Mouse (Mus musculus) testis, adult 2 months (tissue): ENCODE measurements around the gene Aig1. TPM values are rescaled to one million over a fixed set of nuclear protein-coding genes. Genes with fewer than 3 reads are reported as not detected.

Experiments used
- H3K27ac ChIP-seq: fragments of 200-500 bp; 2 replicates; pipeline ENCODE4 v1.5.1; 2012; ENCODE audit warnings: low read depth, low read length; ENCODE audit not compliant: control insufficient read depth, insufficient read depth
- H3K27me3 ChIP-seq: fragments of 200-500 bp; 2 replicates; pipeline ENCODE4 v1.6.1; 2012; ENCODE audit warnings: mild to moderate bottlenecking, low read length, moderate library complexity; ENCODE audit not compliant: control insufficient read depth, insufficient read depth
- H3K36me3 ChIP-seq: fragments of 200-500 bp; 2 replicates; pipeline ENCODE4 v1.6.1; 2012; ENCODE audit warnings: mild to moderate bottlenecking, low read length; ENCODE audit not compliant: control insufficient read depth, insufficient read depth
- H3K4me1 ChIP-seq: fragments of 200-500 bp; 2 replicates; pipeline ENCODE4 v1.6.1; 2012; ENCODE audit warnings: low read length; ENCODE audit not compliant: control insufficient read depth, insufficient read depth
- H3K4me3 ChIP-seq: fragments of 200-500 bp; 2 replicates; pipeline ENCODE4 v1.5.1; 2012; ENCODE audit warnings: low read depth, mild to moderate bottlenecking, low read length, moderate library complexity, mixed read lengths; ENCODE audit not compliant: control insufficient read depth
- CTCF ChIP-seq: fragments of 200-500 bp; IDR thresholded peaks from 2 replicates; pipeline ENCODE4 v1.5.1; 2012; ENCODE audit warnings: low read depth, mild to moderate bottlenecking, inconsistent platforms, low read length, moderate library complexity; ENCODE audit not compliant: control insufficient read depth, insufficient read depth, insufficient replicate concordance
- POLR2A ChIP-seq: fragments of 200-500 bp; IDR thresholded peaks from 2 replicates; pipeline ENCODE4 v1.6.1; 2012; ENCODE audit warnings: low read depth, mild to moderate bottlenecking, inconsistent platforms, low read length, moderate library complexity; ENCODE audit not compliant: control insufficient read depth
- polyA plus RNA-seq: library from polyadenylated mRNA; depleted of rRNA; stranded (reverse); fragments of >200 nt; gene quantifications from 2 replicates; pipeline ENCODE4 v1.2.3, GENCODE M21; 2012

The Aig1 gene
- polyA plus RNA-seq, 1 experiment, result 2.4 TPM

- H3K27ac ChIP-seq, result no peak overlapping the region
- TF ChIP-seq CTCF (no peak), POLR2A (no peak)
- no peak overlapping the region for H3K4me3 ChIP-seq
- H3K36me3 ChIP-seq, result no peaks in the 10 kb centered on the region
- H3K27me3 ChIP-seq, result no peaks in the 10 kb centered on the region
- H3K4me1 ChIP-seq, result no peaks in the 10 kb centered on the region
Measured at GRCm38 (mm10) chr10:13793458-13793857, 75.3 kb downstream of the Aig1 start.

- no peaks in the 10 kb centered on the region for H3K36me3 ChIP-seq
- H3K4me1 ChIP-seq, result no peaks in the 10 kb centered on the region
- TF ChIP-seq POLR2A, result no peak
- no peak for TF ChIP-seq CTCF
- H3K27me3 ChIP-seq, result no peaks in the 10 kb centered on the region
- no peak overlapping the region for H3K27ac ChIP-seq
- H3K4me3 ChIP-seq, result no peak overlapping the region
Measured at GRCm38 (mm10) chr10:13792788-13793187, 76.0 kb downstream of the Aig1 start.

GRCm38 (mm10) chr10:13789604-13790003, 79.2 kb downstream of the Aig1 start:
- Histone ChIP-seq H3K4me3 (no peak overlapping the region), H3K27me3 (no peaks in the 10 kb centered on the region), H3K36me3 (no peaks in the 10 kb centered on the region), H3K4me1 (no peaks in the 10 kb centered on the region), H3K27ac (no peak overlapping the region)
- TF ChIP-seq POLR2A (no peak), CTCF (no peak)

- Histone ChIP-seq H3K4me3 (no peak overlapping the region), H3K27me3 (no peaks in the 10 kb centered on the region), H3K27ac (no peak overlapping the region), H3K36me3 (no peaks in the 10 kb centered on the region), H3K4me1 (no peaks in the 10 kb centered on the region)
- no peak for TF ChIP-seq POLR2A
- no peak for TF ChIP-seq CTCF
Measured at GRCm38 (mm10) chr10:13788057-13788456, 80.7 kb downstream of the Aig1 start.

GRCm38 (mm10) chr10:13782774-13783173, 86.0 kb downstream of the Aig1 start:
- Histone ChIP-seq H3K4me3 (no peak overlapping the region), H3K27me3 (no peaks in the 10 kb centered on the region), H3K36me3 (no peaks in the 10 kb centered on the region), H3K27ac (no peak overlapping the region), H3K4me1 (no peaks in the 10 kb centered on the region)
- TF ChIP-seq POLR2A (no peak), CTCF (no peak)

- no peaks in the 10 kb centered on the region for H3K4me1 ChIP-seq
- H3K4me3 ChIP-seq, result no peak overlapping the region
- H3K36me3 ChIP-seq, result no peaks in the 10 kb centered on the region
- TF ChIP-seq POLR2A, result no peak
- TF ChIP-seq CTCF, result no peak
- H3K27me3 ChIP-seq, result no peaks in the 10 kb centered on the region
- H3K27ac ChIP-seq, result no peak overlapping the region
Measured at GRCm38 (mm10) chr10:13782235-13782757, 86.5 kb downstream of the Aig1 start.

GRCm38 (mm10) chr10:13776014-13776413, 92.8 kb downstream of the Aig1 start:
- H3K27ac ChIP-seq, result no peak overlapping the region
- no peaks in the 10 kb centered on the region for H3K36me3 ChIP-seq
- TF ChIP-seq CTCF (no peak), POLR2A (no peak)
- H3K4me3 ChIP-seq, result no peak overlapping the region
- no peaks in the 10 kb centered on the region for H3K27me3 ChIP-seq
- H3K4me1 ChIP-seq, result no peaks in the 10 kb centered on the region

GRCm38 (mm10) chr10:13775411-13775810, 93.4 kb downstream of the Aig1 start:
- no peak overlapping the region for H3K27ac ChIP-seq
- H3K4me1 ChIP-seq, result no peaks in the 10 kb centered on the region
- H3K36me3 ChIP-seq, result no peaks in the 10 kb centered on the region
- H3K4me3 ChIP-seq, result no peak overlapping the region
- H3K27me3 ChIP-seq, result no peaks in the 10 kb centered on the region
- no peak for TF ChIP-seq CTCF
- no peak for TF ChIP-seq POLR2A
